Mouse (Mus musculus) heart, adult 8-10 months (tissue): ENCODE results near the gene Lrrc32. TPM values are rescaled to one million over a fixed set of nuclear protein-coding genes. Genes with fewer than 3 reads are reported as not detected.

Experiments
- DNase-seq: peaks from one replicate; pipeline ENCODE4 v3.0.0; 2022; ENCODE audit warnings: low spot score
- total RNA-seq, 4 experiments: library from RNA; stranded (reverse); gene quantifications; 2 replicates each; pipeline ENCODE4 v1.2.4; 2022

The Lrrc32 gene
- 10 to 100 TPM in 3 of 4 experiments, 1 to 10 TPM in 1; 7.7 to 17.3 (median 12.2) TPM for total RNA-seq

DNA sequence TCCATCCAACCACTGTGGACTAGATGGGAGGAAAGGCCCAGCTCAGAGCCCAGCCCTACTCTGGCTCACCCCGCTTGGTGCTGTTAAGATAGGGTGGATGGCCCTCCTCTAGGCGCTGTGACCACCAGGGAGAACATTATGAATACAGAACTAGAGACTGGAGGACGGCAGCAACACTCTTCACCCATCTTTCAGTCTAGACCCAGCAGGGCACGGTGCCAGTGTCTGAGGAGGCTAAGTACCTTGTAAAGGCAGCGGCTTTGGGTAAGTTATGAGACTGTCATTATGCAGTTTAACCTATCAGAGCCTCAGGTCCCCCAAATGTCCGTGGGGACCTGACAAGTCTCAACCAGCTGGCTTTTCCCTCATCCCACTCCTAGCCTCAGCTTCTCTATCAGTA, at the start of gene Lrrc32:
Gene Lrrc32, plus strand, starts transcription at position 153 of the 400 bp plus-strand sequence.
- no peak for DNase-seq

DNA sequence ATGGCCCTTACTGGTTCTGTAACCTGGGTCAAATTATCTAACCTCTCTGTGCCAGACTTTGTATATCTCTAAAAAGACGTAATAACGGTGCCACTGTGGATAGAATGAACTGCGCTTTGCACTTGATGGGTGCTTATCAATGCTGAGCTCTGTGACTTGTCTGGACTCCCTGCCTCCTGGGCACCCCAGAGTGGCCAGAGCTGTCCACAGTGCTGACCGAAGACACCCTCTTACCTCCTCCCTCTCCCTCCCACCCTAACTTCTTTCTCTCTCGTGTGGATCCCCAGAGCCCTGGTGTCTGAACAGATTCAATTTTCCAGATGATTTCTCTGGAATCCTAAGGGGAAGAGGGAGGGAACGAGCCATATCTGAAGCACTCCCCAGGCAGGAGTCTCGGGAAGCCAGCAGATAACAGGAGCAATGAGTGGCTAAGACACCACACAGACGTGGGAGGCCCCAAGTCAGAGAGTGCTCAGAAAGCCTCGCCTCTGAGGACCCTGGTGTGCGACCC, 49.1 kb upstream of the Lrrc32 start, which contains the start of gene Gucy2d:
Gene Gucy2d, plus strand, starts transcription at position 461 of the 511 bp plus-strand sequence.
- no peak for DNase-seq

DNA sequence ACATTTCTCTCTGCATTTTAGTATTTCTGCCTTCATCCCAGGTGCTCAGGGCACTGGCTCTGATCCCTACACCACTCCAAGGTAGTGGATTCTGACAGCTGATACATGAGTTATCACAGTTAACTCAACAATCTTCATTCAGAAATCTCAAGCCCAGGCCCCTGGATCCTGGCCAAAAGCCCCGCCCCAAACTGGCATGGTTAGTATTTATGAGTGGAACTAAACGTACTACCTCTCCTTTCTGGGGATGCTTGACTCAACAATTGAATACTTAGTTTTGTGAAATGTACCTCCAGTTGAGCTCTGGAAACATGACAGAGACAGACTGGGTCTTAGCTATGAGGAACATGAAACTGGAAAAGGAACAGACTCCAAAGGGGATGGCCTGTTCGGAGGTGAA, 42.2 kb upstream of the Lrrc32 start:
- no peak for DNase-seq

DNA sequence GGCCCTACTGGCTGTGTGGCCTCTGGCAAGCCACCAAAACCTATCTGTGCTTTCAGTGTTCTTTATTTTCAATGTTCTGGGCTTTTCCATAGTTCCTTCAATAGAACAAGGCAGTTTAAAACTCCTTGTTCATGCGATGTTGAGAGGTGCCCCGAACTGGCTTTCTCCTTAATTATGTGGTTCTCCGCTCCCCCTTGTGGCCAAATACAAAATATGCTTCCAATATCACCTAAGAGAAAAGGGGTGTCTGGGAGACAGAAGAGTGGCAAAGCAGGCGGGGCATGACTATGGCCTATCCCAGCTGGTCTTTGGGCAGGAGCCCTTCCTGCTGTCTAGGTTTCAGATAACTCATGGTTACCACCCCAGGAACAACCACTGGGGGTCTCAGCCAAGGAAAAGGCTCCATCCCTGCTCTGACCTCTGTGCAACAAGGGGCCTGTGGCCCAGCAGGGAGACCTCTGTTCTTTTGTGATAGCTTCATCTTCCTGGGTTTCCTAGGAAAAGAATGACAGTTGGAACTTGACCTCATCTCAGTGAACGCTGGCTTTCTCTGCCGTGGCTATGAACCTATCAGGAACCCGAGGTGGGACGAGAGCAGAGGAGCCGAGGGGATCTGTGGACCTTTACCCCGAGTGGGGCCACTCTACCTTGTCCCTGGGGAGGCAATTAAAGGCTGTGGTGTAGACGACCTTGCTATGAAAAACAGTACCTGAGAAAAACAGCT, 41.3 kb upstream of the Lrrc32 start:
- DNase-seq, result peak; percentile 41

DNA sequence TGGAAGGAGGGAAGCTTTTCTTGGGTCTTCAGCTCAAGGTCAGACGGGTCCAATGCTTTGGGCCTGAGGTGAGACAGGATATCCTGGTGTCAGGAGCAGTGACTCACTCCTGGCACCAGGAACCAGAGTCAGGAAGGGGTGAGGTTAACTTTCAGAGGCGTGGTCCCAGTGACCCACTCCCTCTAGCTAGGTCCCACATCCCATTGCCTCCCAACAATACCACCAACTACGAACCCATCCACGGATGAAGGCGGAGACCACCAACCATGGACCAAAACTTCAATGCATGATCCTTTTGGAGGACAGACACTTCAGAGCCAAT, 40.8 kb upstream of the Lrrc32 start:
- DNase-seq, result no peak

DNA sequence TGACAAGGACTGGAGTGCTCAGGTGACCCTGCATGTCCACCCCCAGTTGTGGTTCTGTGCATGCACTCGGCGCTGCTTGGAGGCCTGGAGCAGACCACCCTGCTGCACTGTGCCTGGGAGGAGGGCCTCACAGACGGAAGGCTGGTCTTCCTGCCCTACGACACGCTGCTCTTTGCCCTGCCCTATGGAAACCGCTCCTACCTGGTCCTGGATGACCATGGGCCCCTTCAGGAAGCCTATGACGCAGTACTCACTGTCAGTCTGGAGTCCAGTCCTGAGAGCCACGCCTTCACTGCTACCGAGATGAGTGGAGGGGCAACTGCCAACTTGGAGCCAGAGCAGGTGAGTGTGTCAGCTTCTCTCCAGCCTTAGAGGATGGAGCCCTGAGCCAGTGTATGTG, 39.4 kb upstream of the Lrrc32 start:
- no peak for DNase-seq

DNA sequence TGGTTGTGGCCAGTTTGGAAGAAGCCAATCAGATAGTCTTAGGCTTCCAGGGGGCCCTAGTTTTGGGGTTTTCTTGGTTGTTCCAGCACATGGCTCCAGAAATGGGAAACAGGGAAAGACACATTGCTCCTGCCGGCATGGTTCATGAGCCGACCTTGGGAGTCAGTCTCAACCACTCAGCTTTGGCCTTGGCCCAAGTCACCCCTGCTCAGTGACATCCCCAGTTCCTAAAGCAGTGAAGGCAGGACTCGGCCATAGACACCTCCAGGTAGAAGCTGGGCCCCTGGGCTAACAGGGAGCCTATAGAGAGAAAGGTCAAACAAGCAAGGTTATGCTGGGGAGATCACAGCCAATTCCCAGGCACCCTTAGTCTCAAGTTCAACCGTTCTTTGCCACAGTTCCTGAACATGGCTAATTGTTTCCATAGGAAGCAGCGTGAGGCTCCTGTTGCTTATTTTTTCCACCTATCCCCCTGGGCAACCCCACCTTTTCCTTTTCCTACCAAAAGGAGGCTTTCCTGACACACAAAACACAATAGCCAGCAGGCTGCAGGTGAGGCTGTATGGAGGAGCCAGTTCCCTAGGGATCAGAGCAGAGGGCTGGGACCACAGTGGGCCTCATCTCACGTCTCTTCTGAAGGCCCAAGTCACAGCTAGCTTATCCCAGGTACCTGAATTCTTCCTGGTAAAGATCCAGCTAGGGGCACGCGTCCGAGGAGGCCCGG, 34.5 kb upstream of the Lrrc32 start:
- DNase-seq, result peak; percentile 18

DNA sequence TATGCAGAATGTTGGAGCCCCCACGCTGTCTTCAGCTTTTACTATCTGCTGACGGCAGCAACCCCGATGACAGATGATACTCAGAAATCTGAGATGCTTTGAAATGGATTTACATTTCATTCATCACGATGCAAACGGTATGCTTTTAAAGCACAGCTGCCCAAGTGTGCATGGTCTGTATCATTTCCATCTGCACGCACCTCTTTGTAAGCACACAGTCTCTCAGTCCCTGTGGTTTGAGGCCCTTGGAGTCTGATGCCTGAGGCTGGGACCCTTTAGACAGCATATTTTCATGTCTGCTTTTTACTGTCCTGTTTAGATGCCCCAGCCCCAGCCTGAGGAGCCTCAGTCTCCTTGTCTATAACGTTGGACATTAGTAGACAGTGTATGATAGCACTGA, 28.8 kb upstream of the Lrrc32 start:
- no peak for DNase-seq

DNA sequence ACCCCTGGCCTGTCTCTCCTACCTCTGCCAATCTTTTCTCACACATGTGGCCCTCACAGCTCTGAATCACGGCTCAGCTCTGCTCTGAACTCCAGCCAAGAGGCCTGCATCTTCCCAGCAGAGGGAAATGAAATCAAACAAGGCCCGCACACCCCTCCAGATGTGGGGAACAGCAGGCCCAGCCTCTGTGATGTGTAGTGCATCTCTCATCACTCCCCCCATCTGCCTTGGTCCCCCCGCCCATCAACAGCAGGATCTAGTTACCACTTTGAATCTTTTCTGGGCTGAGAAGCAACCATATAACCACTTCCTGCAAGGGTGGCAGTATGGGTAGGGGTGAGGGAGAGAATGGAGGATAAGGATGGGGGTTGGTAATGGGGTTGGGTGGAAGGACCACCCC, 20.0 kb upstream of the Lrrc32 start:
- DNase-seq, result no peak

DNA sequence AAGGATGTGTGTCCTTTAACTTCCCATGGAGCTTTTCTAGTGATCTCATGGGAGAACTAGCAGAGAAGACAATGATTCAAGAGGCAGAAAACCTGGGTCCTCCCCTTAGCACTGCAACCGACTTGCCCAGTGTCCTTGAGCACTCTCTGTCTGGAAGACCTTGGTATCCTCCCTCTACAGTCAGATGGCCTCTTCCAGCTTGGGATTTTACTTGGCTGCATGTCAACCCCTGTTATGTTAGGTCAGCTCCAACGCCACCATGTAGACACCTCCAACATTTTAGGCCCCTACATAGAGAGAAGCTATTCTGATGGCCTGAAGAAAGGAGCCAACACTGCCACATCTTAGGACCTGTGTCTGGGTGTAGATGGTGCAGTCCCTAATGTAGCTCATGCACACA, 16.6 kb upstream of the Lrrc32 start:
- DNase-seq, result no peak

DNA sequence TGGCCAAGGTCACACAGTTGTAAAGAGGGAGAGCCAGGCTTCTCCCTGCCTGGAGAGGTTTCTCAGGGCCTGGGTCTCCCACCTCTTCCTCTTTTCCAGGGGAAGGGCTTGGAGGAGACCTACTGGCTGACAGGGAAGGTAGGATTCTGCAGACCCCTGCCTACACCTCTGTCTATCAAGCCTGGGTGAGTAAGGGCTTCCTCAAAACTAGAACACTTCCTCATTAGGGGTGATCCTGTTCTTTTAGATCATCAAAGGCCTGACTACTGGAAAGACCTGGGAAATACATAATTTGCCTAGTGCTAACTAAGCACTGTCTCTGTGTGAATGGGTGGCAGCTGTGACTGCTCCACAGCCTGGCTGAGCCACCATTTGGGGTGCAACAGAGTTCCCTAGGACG, 14.5 kb upstream of the Lrrc32 start:
- no peak for DNase-seq

DNA sequence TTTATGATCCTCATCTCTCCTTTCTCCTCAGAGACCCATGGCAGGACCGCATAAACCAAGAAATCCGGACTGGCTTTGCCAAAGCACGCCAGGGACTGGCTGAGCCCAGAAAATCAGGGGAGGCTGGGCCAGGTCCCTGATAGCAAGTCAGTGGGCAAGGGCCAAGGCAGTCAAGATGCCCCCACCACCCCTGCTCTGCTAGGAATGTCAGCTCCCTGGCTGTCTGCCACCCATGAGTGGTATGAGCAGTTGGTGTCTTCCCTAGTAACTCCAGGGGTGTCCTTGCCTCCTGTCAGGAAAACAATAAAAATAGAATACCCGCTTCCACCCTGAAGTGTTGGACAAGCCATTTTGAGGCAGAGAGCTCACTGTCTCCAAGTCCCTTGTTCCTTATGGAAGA, 11.9 kb upstream of the Lrrc32 start:
- no peak for DNase-seq

DNA sequence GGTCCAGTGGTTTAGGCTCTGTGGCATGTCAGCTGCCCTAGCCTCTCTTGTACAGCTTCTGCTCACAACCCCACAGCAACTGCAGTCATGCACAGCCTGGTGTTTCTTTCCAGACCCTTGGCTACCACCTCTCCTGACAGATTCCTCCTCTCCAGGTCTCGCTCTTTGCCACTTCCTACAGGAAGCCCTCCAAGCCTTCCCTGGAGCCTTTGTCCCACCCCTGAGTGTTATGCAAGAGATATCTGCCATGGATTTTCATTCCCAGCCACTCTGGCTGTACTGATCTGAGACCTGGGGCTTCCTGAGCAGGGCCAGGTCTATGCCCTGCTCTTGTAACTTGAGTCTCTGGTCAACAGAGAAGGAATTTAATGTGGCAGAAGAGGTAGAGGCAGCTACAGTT, 8.6 kb upstream of the Lrrc32 start:
- no peak for DNase-seq

DNA sequence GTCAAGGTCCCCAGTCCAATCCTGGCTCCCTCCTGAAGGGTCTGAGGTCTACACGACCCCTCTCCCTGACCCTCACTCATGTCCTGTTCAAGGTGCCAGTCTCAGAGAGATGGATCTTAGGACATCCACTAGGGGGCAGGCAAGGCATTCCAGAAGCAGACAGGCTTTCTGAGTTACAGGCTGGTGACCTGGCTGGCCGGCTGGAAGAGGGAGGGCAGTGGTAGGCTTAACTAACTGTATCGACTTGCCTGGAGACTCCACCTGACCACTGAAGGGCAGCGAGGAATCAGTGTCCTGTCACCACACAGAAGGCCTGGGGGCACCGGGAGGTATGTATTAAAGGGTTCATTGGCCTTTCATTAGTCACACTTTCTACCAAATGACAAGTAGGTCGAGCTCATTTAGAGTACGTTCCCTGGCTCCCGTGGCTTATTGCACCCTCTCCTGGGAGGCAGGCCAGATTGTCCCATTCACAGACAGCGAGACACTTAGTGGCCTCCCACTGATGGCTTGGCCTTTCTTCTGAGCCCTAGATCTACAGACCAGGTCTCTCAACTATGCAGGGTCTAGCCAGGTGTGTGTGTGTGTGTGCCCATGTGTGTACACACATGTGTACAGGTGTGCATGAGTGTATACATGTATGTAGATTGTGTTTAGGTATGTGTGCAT, 7.9 kb upstream of the Lrrc32 start:
- peak; percentile 89 for DNase-seq

DNA sequence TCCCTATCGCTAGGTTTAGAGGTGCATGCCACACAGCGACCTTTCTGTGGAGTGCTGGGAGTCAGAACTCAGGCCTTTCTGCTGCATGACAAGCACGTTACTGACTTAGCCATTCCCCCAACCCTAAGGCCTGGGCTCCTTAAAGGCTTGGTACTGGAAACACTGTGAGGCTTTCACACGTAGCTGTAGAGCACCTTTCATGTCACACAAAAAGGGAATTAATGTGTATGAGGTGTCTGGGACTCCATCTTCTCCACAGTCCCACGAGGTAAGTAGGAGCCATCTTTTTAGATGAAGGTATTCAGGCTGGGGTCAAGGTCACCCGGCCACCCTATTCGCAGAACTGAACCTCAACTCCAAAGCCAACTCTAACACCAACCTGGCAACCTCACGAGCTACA, 7.2 kb upstream of the Lrrc32 start:
- no peak for DNase-seq

DNA sequence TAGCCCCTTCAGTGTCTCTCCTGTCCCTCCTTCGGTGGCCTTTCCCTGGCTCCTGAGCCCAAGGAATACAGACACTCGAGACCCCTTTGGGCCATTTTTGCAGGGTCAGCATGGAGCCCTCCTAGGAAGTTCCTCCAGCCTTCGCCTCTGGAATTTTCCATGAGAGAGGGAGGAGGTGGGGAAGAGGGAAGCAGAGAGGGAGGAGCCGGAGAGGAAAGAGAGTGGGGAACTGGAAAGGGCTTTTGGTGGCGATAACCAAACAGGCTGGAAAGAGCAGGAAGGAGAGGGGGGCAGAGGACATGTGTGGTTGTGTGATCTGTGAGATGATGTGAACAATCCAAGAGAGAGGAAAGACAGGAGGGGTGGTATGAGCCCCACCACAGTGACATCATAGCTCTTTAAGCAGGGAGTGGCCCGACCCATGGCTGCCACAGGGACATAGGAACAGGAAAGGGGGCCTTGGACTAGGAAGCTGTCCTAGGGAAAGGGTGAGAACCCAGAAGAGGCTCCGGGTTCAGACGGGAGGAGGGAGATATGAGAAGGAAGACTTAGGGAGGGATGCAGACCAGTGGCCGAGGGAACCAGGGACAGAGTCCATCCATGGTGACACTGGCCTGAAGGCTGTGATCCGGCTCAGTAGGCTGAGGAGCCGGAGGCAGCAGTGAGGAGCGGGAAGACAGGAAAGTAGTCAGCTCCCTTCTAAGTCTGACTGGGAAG, 6.4 kb upstream of the Lrrc32 start:
- DNase-seq, result no peak

DNA sequence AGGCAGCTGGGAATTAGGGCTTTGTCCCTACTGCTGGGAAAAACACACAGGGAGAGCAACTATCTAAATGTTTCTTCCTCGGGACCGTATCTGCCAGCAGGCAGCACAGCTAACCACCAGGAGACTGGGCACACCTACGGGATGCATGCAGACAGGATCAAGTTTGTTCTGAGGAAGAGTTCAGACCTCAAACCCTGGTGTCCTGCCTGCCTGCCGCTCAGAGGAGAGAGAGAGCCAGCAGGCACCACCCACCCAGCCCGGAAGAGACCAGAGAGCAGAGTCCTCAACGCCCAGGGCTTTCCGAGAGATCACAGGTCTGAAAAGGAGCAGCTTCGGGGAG, 5.8 kb upstream of the Lrrc32 start:
- DNase-seq, result no peak

DNA sequence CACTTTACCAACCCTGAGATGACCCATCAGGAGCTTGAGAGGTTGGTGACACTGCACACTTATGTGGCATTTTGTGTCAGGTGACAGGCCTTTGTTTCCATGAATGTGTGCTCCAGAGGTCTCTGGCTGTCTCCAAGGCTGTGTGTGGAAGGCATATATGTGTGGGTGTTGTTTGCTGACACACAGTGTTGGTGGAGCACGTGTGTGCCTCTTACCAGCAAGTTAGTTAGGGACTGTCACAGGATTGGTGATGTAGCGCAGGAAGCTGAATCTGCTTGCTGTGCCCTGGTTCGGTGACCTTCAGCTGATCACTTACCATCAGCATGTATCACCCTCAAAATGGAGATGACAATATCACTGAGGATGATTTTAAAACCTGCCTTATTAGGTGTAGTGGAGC, 4.2 kb upstream of the Lrrc32 start:
- DNase-seq, result no peak

DNA sequence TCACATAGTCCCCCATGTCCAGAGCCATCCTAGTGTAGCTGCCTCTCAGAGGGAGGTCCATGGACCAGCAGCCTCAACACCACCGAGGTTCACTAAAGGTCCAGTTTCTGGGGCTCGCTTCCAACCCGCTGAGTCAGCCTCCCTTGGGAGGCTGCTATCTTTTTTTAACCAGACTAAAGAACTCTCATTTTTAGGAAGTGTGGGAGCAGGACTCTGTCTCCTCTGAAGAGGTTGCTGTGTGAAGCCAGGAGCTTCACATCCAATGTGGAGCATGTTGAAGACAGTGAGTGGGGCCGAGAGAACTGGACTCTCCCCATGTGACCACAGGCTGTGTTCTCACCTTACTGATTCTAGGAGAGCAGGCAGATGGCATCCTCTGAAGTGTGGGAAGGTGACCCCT, 3.6 kb upstream of the Lrrc32 start:
- DNase-seq, result no peak

DNA sequence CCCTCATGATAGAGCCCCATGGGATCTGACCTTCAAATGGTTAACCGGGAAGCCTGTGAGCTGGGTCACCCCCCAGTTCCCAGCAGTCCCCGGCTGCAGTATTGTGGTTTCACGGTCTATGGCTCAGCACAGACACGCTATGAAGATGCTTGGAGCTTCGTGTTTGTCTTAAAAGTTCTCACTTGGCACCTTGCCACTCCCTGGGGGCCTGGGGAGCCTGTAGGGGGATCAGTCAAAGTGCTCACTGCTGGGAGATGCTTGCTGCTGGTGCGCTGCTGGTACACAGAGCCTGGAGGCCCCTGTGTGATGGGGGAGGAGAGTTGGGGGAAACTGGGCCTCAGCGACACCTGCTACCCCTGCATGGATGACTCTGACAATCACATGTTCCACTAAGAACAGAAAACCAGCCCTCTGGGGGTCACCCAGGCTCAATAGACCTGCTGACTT, 2.6 kb upstream of the Lrrc32 start:
- DNase-seq, result no peak

DNA sequence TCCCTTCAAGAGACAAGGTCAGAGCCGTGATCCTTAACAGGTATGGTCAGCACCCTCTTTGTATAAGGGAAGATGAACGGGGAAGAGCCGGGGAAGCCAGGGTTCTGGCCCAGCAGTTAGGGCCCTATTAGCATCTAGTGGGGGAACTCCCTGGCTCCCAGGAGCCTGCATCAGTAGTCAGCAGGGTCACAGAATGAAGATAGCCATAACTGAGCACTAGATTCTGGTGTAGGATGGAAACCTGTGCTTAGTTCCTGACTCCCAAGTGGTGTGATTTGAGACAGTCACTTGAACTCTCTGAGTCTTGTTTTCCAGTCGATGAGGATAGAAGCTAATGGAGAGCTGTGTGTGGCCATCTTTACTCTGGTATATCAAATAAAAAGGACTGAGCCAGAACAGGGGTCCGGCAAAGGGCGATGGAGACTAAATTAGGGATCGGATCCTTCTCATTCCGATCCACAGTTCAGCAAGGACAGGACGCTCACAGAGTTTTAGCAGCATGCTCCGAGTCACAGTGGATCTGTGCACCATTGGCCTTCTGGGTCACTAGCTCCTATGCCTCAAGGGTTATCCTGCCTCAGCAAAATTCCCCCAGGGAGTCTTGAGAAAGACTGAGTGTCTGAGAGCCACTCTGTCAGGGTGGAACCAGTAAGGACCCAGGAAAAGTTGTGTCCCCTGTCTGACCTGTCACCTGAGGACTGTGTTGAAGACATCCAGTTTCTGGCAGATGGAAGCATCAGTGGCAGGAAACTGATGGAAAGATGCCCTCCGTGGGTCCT, 1.7 kb upstream of the Lrrc32 start:
- DNase-seq, result no peak
